Mouse (Mus musculus) spleen, adult 2 months (tissue): ENCODE data around the gene Csnk2b.

Experiments used
- CTCF ChIP-seq: fragments of 200-500 bp; IDR thresholded peaks from 2 replicates; pipeline ENCODE4 v1.5.1; 2011; ENCODE audit warnings: mild to moderate bottlenecking, inconsistent platforms; ENCODE audit not compliant: insufficient read depth, insufficient read length, insufficient replicate concordance; ENCODE audit errors: extremely low read depth
- POLR2A ChIP-seq: fragments of 200-500 bp; IDR thresholded peaks from 2 replicates; pipeline ENCODE4 v1.6.1; 2011; ENCODE audit warnings: low read depth, low read length, inconsistent platforms

GRCm38 (mm10) chr17:35070556-35071229, 51.2 kb downstream of the Csnk2b start:
- TF ChIP-seq POLR2A (no peak), CTCF (no peak)
